Mouse (Mus musculus) neural tube, embryonic 13.5 days (tissue): ENCODE data around the gene Cltb. TPM values are rescaled to one million over a fixed set of nuclear protein-coding genes. Genes with fewer than 3 reads are reported as not detected.
A peak's percentile ranks its signal among the peaks of the same experiment; 100 is the strongest.

Source experiments
- ATAC-seq: fragments of 200-750 bp; cut with Nextera tagmentation; 2 replicates; pipeline ENCODE4 v1.8.0; 2017; ENCODE audit warnings: low read depth, mild to moderate bottlenecking, moderate TSS enrichment, moderate library complexity
- H3K27ac ChIP-seq: fragments of 300-500 bp; sonication (generic); replicated peaks from 2 replicates; pipeline ENCODE4 v1.5.1; 2015; ENCODE audit warnings: moderate library complexity, mild to moderate bottlenecking, inconsistent platforms
- H3K27me3 ChIP-seq: fragments of 300-500 bp; sonication (generic); 2 replicates; pipeline ENCODE4 v1.6.1; 2015; ENCODE audit warnings: mild to moderate bottlenecking, inconsistent platforms
- H3K36me3 ChIP-seq: fragments of 300-500 bp; sonication (generic); 2 replicates; pipeline ENCODE4 v1.6.1; 2015; ENCODE audit warnings: mild to moderate bottlenecking, inconsistent platforms
- H3K4me1 ChIP-seq: fragments of 300-500 bp; sonication (generic); replicated peaks from 2 replicates; pipeline ENCODE4 v1.6.1; 2015; ENCODE audit warnings: inconsistent platforms
- H3K4me2 ChIP-seq: fragments of 300-500 bp; sonication (generic); 2 replicates; pipeline ENCODE4 v1.6.1; 2015; ENCODE audit warnings: inconsistent platforms, mild to moderate bottlenecking, moderate library complexity
- H3K4me3 ChIP-seq: fragments of 300-500 bp; sonication (generic); 2 replicates; pipeline ENCODE4 v1.5.1; 2015; ENCODE audit warnings: mild to moderate bottlenecking, inconsistent platforms
- H3K9ac ChIP-seq: fragments of 300-500 bp; sonication (generic); 2 replicates; pipeline ENCODE4 v1.6.1; 2015; ENCODE audit warnings: moderate library complexity, mild to moderate bottlenecking, inconsistent platforms
- H3K9me3 ChIP-seq: fragments of 300-500 bp; sonication (generic); 2 replicates; pipeline ENCODE4 v1.6.1; 2016; ENCODE audit warnings: inconsistent platforms
- whole genome bisulfite sequencing: fragments of 180-500 bp; shearing (Covaris S2); methylation state at CpG from one replicate; pipeline ENCODE4 v1.1.7; 2015; 5-methylcytosine and 5-hydroxymethylcytosine counted together
- polyA plus RNA-seq: library from polyadenylated mRNA; unstranded; fragments of >200 nt; fragmentation: Nextera tagmentation; extraction: Ambion mirVana; gene quantifications from 2 replicates; pipeline ENCODE4 v1.2.1, GENCODE M21; 2015

Cltb gene
- polyA plus RNA-seq, 1 experiment from 2014 or later = 142 TPM

GRCm38 (mm10) chr13:54593617-54594016 is 17.5 kb downstream of the Cltb start:
- no peaks in the 10 kb centered on the region for H3K9me3 ChIP-seq
- peaks cover 43% of the 10 kb centered on the region for H3K4me1 ChIP-seq
- H3K27ac ChIP-seq = no peak overlapping the region
- H3K4me2 ChIP-seq = no peak overlapping the region
- WGBS = 93% methylated on average over 11 of the region's 11 CpGs
- H3K36me3 ChIP-seq = peaks cover 60% of the 10 kb centered on the region
- no peaks in the 10 kb centered on the region for H3K27me3 ChIP-seq
- H3K4me3 ChIP-seq = no peak overlapping the region
- H3K9ac ChIP-seq = no peak overlapping the region
- no peak for ATAC-seq

GRCm38 (mm10) chr13:54591776-54592356 is 19.3 kb downstream of the Cltb start:
- WGBS = 89% methylated on average over 8 of the region's 8 CpGs
- Histone ChIP-seq H3K27ac (no peak overlapping the region), H3K9ac (no peak overlapping the region), H3K27me3 (no peaks in the 10 kb centered on the region), H3K9me3 (no peaks in the 10 kb centered on the region), H3K4me2 (peak overlapping the region; percentile 75), H3K4me3 (peak overlapping the region; percentile 90; the same call in 1 of the 2 replicates), H3K4me1 (peaks cover 45% of the 10 kb centered on the region), H3K36me3 (peaks cover 47% of the 10 kb centered on the region)
- no peak for ATAC-seq

GRCm38 (mm10) chr13:54589996-54590951 is 20.9 kb downstream of the Cltb start, which contains the start of the genes Nop16 and Higd2a:
Gene Nop16, minus strand, starts transcription at chr13:54590090.
Gene Higd2a, plus strand, starts transcription at chr13:54590207.
- peaks cover 45% of the 10 kb centered on the region for H3K36me3 ChIP-seq
- peak within 1 kb of the TSS; percentile 86 for H3K9ac ChIP-seq
- H3K4me2 ChIP-seq = peak within 1 kb of the TSS; percentile 75
- WGBS = under 1% methylated on average over 51 of the region's 51 CpGs
- H3K9me3 ChIP-seq = no peaks in the 10 kb centered on the region
- peak; percentile 97 for ATAC-seq
- peak within 1 kb of the TSS; percentile 90 for H3K4me3 ChIP-seq
- H3K27me3 ChIP-seq = no peaks in the 10 kb centered on the region
- H3K4me1 ChIP-seq = peaks cover 41% of the 10 kb centered on the region
- peak within 1 kb of the TSS; percentile 90 for H3K27ac ChIP-seq

GRCm38 (mm10) chr13:54589414-54589995 is 21.6 kb downstream of the Cltb start:
- 0 out of 2 replicates have a peak overlapping the region, but pooled peaks have one; percentile 33 for H3K27ac ChIP-seq
- peak overlapping the region; percentile 75 for H3K4me2 ChIP-seq
- peaks cover 45% of the 10 kb centered on the region for H3K36me3 ChIP-seq
- peak; percentile 16 for ATAC-seq
- peak overlapping the region; percentile 86 for H3K9ac ChIP-seq
- 2% methylated on average over 24 of the region's 24 CpGs for WGBS
- peaks cover 41% of the 10 kb centered on the region for H3K4me1 ChIP-seq
- peak overlapping the region; percentile 90 for H3K4me3 ChIP-seq
- no peaks in the 10 kb centered on the region for H3K9me3 ChIP-seq
- H3K27me3 ChIP-seq = no peaks in the 10 kb centered on the region

- Histone ChIP-seq H3K9ac (no peak overlapping the region), H3K4me1 (peaks cover 22% of the 10 kb centered on the region), H3K27me3 (no peaks in the 10 kb centered on the region), H3K36me3 (peaks cover 62% of the 10 kb centered on the region), H3K9me3 (no peaks in the 10 kb centered on the region), H3K27ac (no peak overlapping the region), H3K4me3 (no peak overlapping the region), H3K4me2 (no peak overlapping the region)
- ATAC-seq = no peak
- 96% methylated on average over 11 of the region's 11 CpGs for WGBS
Measured at GRCm38 (mm10) chr13:54585831-54586230, 25.3 kb downstream of the Cltb start.

- no peaks in the 10 kb centered on the region for H3K9me3 ChIP-seq
- H3K4me3 ChIP-seq = no peak overlapping the region
- H3K36me3 ChIP-seq = peaks cover 91% of the 10 kb centered on the region
- H3K4me1 ChIP-seq = peaks cover 14% of the 10 kb centered on the region
- no peak overlapping the region for H3K9ac ChIP-seq
- H3K4me2 ChIP-seq = no peak overlapping the region
- H3K27ac ChIP-seq = no peak overlapping the region
- ATAC-seq = no peak
- WGBS = 89% methylated on average over 5 of the region's 5 CpGs
- no peaks in the 10 kb centered on the region for H3K27me3 ChIP-seq
Measured at GRCm38 (mm10) chr13:54582860-54583259, 28.3 kb downstream of the Cltb start.

GRCm38 (mm10) chr13:54582126-54582525 is 29.0 kb downstream of the Cltb start:
- H3K4me3 ChIP-seq = no peak overlapping the region
- H3K4me2 ChIP-seq = no peak overlapping the region
- no peaks in the 10 kb centered on the region for H3K27me3 ChIP-seq
- H3K9me3 ChIP-seq = no peaks in the 10 kb centered on the region
- no peak overlapping the region for H3K9ac ChIP-seq
- peaks cover 96% of the 10 kb centered on the region for H3K36me3 ChIP-seq
- WGBS = 67% methylated on average over 10 of the region's 10 CpGs
- no peak overlapping the region for H3K27ac ChIP-seq
- H3K4me1 ChIP-seq = peaks cover 21% of the 10 kb centered on the region
- ATAC-seq = no peak

GRCm38 (mm10) chr13:54581385-54581784 is 29.8 kb downstream of the Cltb start:
- peaks cover 97% of the 10 kb centered on the region for H3K36me3 ChIP-seq
- H3K4me2 ChIP-seq = no peak overlapping the region
- 84% methylated on average over 2 of the region's 2 CpGs for WGBS
- ATAC-seq = no peak
- no peaks in the 10 kb centered on the region for H3K27me3 ChIP-seq
- H3K27ac ChIP-seq = no peak overlapping the region
- H3K4me3 ChIP-seq = no peak overlapping the region
- H3K9ac ChIP-seq = no peak overlapping the region
- no peaks in the 10 kb centered on the region for H3K9me3 ChIP-seq
- H3K4me1 ChIP-seq = peaks cover 29% of the 10 kb centered on the region

- Histone ChIP-seq H3K9ac (peak overlapping the region; percentile 38; the same call in 1 of the 2 replicates), H3K4me2 (no peak overlapping the region), H3K9me3 (no peaks in the 10 kb centered on the region), H3K4me3 (no peak overlapping the region), H3K27me3 (peaks cover 3% of the 10 kb centered on the region; the same call in 1 of the 2 replicates), H3K36me3 (peaks cover 62% of the 10 kb centered on the region), H3K27ac (no peak overlapping the region), H3K4me1 (peaks cover 44% of the 10 kb centered on the region)
- ATAC-seq = no peak
- WGBS = 84% methylated on average over 21 of the region's 21 CpGs
Measured at GRCm38 (mm10) chr13:54577652-54578507, 33.3 kb downstream of the Cltb start.

- WGBS = 2% methylated on average over 19 of the region's 19 CpGs
- H3K4me3 ChIP-seq = peak overlapping the region; percentile 92
- peaks cover 38% of the 10 kb centered on the region for H3K4me1 ChIP-seq
- H3K27me3 ChIP-seq = peaks cover 3% of the 10 kb centered on the region; the same call in 1 of the 2 replicates
- H3K9me3 ChIP-seq = no peaks in the 10 kb centered on the region
- H3K4me2 ChIP-seq = peak overlapping the region; percentile 90
- no peak for ATAC-seq
- peak overlapping the region; percentile 84; the same call in 1 of the 2 replicates for H3K27ac ChIP-seq
- H3K9ac ChIP-seq = peak overlapping the region; percentile 98
- H3K36me3 ChIP-seq = peaks cover 38% of the 10 kb centered on the region
Measured at GRCm38 (mm10) chr13:54575489-54575888, 35.7 kb downstream of the Cltb start.

GRCm38 (mm10) chr13:54574854-54575481 is 36.2 kb downstream of the Cltb start, which contains the start of gene Arl10:
Gene Arl10, plus strand, starts transcription at chr13:54575015.
- Histone ChIP-seq H3K27me3 (peaks cover 3% of the 10 kb centered on the region; the same call in 1 of the 2 replicates), H3K9me3 (no peaks in the 10 kb centered on the region), H3K4me3 (peak within 1 kb of the TSS; percentile 92), H3K4me1 (peaks cover 38% of the 10 kb centered on the region), H3K36me3 (peaks cover 33% of the 10 kb centered on the region), H3K27ac (peak within 1 kb of the TSS; percentile 84), H3K4me2 (peak within 1 kb of the TSS; percentile 90), H3K9ac (peak within 1 kb of the TSS; percentile 98)
- peak; percentile 95 for ATAC-seq
- under 1% methylated on average over 55 of the region's 55 CpGs for WGBS
